Mouse (Mus musculus) monocyte, adult 59 days (primary cell): ENCODE data around the gene Ecel1. TPM values are rescaled to one million over a fixed set of nuclear protein-coding genes. Genes with fewer than 3 reads are reported as not detected.

Experiments
- total RNA-seq, 2 experiments: library from RNA; stranded (reverse); gene quantifications; one replicate each; pipeline ENCODE4 v1.2.4; 2023

Gene Ecel1
- not detected for total RNA-seq

GRCm38 (mm10) chr1:87156199-87156587 lies at the start of gene Ecel1:
TSS of gene Ecel1 (minus strand) at chr1:87156521.

GRCm38 (mm10) chr1:87204465-87204864 lies 48.1 kb upstream of the Ecel1 start, which contains the start of gene Chrng:
TSS of gene Chrng (plus strand) at chr1:87204657.

GRCm38 (mm10) chr1:87190429-87190828 lies 34.1 kb upstream of the Ecel1 start, which contains the start of gene Chrnd:
TSS of gene Chrnd (plus strand) at chr1:87190607.

GRCm38 (mm10) chr1:87183013-87183412 lies 26.7 kb upstream of the Ecel1 start, which contains the start of gene Prss56:
TSS of gene Prss56 (plus strand) at chr1:87183313.

GRCm38 (mm10) chr1:87124673-87125072 lies 31.6 kb downstream of the Ecel1 start, which contains the start of gene Akp3:
TSS of gene Akp3 (plus strand) at chr1:87124973.

GRCm38 (mm10) chr1:87101411-87101810 lies 54.9 kb downstream of the Ecel1 start, which contains the start of gene Alpi:
TSS of gene Alpi (minus strand) at chr1:87101606.

Other genes with a start within 250 kb of the Ecel1 start
- not detected for gene Alppl2, start 66.6 kb downstream of the Ecel1 start, total RNA-seq
- not detected for gene Alpi, start 54.9 kb downstream of the Ecel1 start, total RNA-seq
- gene Akp3, start 31.5 kb downstream of the Ecel1 start, total RNA-seq, result not detected
- not detected for gene Prss56, start 26.8 kb upstream of the Ecel1 start, total RNA-seq
- gene Chrnd, start 34.1 kb upstream of the Ecel1 start, total RNA-seq, result not detected
- gene Chrng, start 48.1 kb upstream of the Ecel1 start, total RNA-seq, result not detected
- gene Eif4e2, start 57.4 kb upstream of the Ecel1 start, total RNA-seq, result 100 to 1,000 TPM; 108 to 116 TPM
- gene Efhd1, start 107.8 kb upstream of the Ecel1 start, total RNA-seq, result not detected
- 10 to 100 TPM; 73.9 to 97.9 TPM for gene Gigyf2, start 170.5 kb upstream of the Ecel1 start, total RNA-seq
- gene Kcnj13, start 238.2 kb upstream of the Ecel1 start, total RNA-seq, result not detected